Mouse (Mus musculus) stomach, postnatal 0 days (tissue): ENCODE measurements at regions not wholly inside any gene's neighbourhood (a gene's known extent, or its start where the extent isn't known, plus 50 kb on each side); places are given as distances from the start of the nearest gene placed in this dataset.

Experiments
- CTCF ChIP-seq: IDR thresholded peaks from 2 replicates; pipeline ENCODE4 v1.5.1; 2016; ENCODE audit warnings: antibody characterized with exemption, low read depth, mild to moderate bottlenecking, moderate library complexity
- EP300 ChIP-seq: optimal IDR thresholded peaks from 2 replicates; pipeline ENCODE3; 2016; ENCODE audit warnings: antibody characterized with exemption

DNA sequence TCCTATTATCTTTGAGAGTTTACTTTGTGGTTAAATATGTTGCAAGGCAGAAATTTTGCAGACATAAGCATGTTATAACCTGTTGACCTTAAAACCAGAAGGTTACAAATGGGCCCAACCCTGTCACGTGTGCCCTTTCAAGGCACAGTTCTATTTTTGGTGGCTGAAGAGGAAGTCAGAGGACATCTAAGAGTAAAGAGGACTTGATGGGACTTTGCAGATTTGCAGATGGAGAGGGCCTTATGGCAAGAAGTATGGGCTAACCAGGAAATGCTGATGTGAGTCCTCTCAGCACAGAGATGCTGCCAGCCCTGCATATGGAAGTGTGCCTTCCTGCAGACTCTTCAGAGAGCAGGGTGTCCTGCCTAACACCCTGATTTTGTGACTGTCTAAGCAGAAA, 101.6 kb upstream of the Ednrb start:
- no peak for TF ChIP-seq EP300
- TF ChIP-seq CTCF = no peak
